Mouse (Mus musculus): Measurements from ENCODE around the gene Dbnl. TPM values are rescaled to one million over a fixed set of nuclear protein-coding genes. Genes with fewer than 3 reads are reported as not detected.
"Not testable (repeated sequence)": the region's sequence is repeated elsewhere in the genome, so short reads cannot be mapped to it uniquely, and the experiment has no call there.

Dbnl gene
- total RNA-seq, 2 experiments from 2014 or later, result 67.3 to 73.6 TPM

DNA sequence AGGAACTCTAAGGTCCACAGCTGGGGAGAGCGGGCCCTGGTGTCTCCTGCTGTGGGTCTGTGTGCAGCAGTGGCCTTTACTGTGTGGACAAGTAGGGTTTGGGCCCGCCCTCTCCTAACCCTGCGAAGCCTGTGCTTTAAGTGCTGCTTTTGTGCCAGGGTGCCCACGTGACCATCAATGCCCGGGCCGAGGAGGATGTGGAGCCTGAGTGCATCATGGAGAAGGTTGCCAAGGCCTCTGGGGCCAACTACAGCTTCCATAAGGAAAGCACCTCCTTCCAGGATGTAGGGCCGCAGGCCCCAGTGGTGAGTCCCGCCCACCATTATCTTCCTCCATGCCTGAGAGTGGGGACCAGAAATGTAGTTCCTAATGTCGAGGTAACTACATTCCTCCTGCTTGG is 7.0 kb downstream of the Dbnl start:
- no peak for DNase-seq

DNA sequence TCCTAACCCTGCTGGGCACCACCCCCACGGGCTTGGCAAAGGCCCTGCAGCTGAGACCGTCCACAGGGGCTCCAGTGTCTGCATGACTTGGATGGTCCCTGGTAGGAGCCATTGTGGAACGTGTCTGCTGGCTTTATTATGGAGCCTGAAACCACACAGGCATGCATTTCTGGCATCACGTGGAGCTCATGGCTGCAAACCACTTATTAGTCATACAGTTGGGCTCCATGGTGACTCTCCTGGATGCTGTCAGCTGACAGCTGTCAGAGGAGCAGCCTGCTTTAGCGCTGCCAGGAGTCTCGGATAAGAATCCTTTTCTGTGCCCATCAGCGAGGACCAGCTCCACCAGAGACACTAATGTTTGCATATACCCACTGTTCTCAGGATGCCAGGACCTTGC is 7.4 kb downstream of the Dbnl start:
- DNase-seq, result no peak

DNA sequence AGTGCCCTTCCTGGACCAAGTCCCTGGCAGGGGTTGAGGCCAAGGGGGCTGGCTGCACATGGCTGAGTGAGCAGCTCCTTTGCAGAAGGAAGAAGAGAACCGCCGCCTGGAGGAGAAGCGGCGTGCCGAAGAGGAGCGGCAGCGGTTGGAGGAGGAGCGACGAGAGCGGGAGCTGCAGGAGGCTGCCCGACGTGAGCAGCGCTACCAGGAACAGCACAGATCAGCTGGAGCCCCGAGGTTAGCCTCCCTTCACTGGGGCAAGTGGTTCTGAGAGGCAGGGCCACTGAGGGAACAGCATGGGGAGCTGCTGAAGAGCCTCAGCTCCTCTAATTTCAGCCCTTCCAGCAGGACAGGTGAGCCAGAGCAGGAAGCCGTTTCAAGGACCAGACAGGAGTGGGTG is 8.7 kb downstream of the Dbnl start:
- no peak for DNase-seq

DNA sequence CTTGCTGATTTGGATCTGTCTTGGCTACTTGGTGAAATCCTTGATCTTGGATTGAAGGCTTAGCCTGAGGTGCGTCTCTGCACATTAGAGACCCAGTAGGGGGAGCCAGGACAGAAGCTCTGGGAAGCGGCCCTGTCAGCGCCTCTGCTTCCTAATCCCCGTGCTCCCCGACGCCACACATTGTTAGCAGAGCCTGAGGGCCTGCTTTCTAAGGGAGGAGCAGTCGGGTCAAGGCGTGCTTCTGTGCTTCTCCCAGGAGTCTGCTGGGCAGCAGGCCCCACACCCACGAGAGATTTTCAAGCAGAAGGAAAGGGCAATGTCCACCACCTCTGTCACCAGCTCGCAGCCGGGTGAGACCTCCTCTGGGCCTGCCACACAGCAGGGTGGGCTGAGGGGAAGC is 9.1 kb downstream of the Dbnl start:
- DNase-seq, result no peak

DNA sequence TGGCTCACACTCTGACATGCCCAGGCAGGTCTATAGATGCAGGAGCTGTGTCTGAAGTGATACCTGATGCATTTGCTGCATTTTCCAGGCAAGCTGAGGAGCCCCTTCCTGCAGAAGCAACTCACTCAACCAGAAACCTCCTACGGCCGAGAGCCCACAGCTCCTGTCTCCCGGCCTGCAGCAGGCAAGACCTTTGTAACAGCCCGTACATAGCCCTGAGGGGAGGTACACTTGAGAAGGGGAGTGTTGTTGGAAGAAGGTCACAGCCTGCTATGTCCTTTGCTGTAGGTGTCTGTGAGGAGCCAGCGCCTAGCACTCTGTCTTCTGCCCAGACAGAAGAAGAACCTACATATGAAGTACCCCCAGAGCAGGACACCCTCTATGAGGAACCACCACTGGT is 9.6 kb downstream of the Dbnl start:
- DNase-seq, result no peak

DNA sequence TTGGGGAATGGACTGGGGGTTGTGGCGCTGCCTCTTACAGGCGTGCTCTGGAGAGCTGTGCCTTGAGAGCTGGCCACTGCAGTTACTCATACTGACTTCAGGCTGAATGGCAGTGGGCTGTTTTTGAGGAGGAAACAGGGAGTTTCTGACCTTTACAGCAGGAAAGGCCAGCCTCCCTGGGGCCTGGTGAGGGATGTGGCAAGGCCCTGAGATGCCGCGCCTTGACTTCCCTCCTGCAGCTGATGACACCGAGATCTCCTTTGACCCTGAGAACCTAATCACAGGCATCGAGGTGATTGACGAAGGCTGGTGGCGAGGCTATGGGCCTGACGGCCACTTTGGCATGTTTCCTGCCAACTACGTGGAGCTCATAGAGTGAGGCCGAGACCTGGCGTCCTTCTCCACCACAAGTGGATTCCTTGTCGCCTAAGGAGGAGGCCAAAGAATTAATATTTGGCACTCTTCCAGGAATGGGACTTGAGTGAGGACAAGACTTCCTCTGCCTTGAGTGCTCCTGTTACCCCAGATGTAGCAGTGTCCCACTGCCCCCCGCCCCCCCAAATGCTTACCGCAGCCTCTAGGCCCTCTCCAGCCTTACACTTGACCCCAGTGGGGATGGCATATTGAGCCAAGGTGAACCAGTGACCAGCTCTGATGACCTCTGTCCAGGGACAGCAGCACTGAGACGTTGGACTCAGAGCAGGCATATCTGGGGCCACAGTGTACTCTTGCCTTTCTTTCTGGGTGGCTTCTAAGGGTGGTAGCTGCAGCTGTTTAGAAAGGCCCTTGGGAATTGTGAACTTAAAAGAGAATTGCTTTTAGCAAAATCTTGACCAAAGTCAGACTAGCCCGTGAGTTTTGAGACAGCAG is 11.6 kb downstream of the Dbnl start:
- no peak for DNase-seq

DNA sequence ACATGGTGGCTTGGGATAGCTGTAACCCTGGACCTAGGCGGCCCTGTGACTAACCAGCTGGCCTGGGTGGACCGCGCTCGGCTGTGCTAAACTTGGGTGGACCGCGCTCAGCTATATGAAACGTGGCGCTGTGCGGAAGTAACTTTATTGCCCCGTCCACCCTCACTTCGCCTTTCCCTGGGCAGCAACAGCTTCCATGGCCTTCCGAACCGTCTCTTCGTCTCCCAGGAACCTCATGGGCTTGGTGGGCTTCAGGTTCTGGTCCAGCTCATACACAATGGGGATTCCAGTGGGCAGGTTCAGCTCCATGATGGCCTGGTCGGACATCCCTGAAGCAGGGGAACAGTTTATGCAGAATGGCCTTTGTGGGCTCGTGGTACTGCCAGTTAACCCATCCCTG is 13.2 kb downstream of the Dbnl start:
- no peak for DNase-seq

DNA sequence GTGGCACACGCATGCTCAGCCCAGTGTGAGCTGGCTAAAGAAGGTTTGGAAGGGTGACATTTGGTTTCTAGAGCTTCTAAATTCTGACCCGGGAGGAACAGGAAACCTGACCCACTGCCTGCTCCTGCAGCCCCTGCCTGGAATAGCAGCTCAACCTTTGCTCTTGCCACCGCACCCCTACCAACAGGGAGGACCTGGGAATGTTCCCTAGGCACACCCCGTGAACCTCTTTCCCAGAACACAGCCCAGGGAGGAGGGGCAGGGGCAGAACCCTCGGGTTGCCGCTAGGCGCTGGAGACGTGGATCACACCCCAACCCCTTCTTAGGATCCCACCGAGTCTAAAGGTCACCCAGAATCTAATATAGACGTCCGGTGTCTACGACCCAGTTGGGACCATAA is 13.7 kb downstream of the Dbnl start:
- no peak for DNase-seq

DNA sequence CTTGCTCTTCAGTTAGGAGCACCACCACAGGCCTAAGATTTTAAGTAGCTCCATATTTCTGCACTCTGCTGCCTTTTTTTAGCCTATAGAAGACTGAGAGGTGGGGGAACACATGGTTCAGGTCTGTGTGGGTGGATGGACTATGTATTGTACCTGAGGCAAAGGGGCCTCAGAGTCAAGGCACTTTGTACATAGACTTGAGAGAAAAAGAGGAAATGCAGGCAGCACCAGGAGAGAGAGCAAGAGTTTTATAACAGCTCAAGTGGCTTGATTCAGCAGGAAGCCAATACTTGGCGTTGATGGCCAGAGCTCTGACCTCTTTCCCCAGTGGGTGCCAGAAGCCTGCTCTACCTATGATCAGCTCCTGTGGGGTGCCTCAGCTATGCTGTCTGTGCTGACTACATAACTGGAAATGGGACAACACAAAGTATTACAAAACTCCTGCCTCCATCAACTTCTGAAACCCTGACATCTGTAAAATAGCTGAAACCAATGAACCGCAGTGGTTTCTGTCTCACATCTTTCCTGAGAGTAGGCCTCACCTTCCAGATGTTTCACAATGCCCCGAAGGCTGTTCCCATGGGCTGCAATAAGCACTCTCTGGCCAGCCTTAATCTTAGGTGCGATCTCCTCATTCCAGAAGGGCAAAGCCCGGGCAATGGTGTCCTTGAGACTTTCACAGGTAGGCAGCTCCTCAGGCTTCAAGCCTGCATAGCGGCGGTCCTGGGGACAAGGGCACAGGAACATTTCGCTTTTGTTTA is 14.3 kb downstream of the Dbnl start:
- no peak for DNase-seq

DNA sequence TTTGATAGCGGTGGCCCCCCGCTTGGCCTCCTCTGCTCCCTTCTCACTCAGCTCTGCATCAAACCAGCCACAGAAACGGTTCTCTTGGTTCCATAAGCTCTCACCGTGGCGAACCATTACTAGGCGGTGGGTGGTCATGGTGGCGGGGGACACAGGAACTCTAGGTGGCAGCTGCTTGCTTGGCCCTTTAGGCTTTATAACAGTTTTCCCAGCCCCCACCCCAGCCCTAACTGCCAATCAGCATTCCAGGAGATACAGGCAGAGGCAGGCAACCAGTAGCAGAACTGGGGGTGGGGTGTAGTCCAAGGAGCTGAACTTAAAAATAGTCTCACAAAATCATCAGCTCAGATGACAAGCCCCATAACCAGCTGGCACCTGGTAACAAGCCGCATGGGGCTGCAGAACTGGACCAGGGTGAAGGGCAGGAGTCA is 15.3 kb downstream of the Dbnl start, which contains the start of gene Pgam2:
TSS of gene Pgam2 (minus strand) at position 183 of the 431 bp plus-strand sequence.
- DNase-seq, result no peak

DNA sequence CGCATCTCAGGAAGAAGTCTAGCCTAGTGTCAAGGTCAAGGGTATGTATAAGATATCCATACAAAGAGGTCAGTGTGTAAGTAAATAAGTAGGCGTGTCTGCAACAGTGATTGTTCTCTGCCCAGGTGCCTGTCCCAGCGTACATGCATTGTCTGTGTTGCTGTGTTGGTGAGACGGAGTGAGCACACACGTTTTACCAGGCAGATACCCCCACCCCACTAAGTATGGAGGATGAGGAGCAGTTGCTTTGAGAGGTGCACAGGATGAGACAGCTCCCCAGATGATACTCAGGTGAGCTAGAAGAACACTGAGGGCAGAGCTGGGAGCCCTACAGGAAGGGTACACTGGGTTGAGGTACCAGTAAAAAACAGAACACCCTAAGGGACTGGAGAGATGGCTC is 15.9 kb downstream of the Dbnl start:
- DNase-seq, result no peak

DNA sequence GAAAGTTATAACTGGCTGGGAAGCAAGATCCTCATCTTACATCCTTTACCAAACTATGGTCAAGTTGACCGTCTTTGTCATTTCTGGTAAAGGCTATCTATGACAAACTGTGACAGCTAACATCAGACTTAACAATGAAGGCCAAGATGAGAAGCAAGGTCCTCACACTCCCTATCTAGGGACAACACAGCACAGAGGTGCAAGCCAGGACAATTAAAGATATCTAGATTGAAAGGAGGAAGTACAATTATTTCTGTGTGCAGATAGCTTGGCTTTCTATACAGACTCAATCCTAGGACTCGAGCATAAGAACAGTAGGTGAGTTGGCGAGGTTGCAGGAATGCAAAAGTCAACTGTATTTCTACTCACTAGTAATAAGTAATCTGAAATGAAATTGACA is 17.4 kb downstream of the Dbnl start:
- no peak for DNase-seq

DNA sequence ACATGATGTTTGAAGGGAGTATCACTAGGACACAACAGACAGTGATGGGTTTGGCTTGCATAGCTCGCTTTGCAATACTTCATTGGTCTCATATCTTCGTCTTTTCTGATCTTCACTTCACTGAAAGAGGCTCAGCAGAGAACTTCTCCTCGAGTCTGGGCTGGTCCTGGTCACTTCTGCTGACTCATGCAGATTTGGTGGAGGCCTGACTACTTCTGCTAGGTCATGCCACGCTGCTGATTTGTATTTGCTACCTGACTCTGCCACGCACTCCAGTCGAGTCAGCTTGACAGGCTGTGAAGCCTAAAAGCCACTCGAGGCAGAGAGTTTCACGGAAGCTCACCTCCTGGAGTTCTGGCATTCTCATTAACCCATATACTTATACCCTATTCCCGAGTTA is 19.7 kb downstream of the Dbnl start:
- no peak for DNase-seq

DNA sequence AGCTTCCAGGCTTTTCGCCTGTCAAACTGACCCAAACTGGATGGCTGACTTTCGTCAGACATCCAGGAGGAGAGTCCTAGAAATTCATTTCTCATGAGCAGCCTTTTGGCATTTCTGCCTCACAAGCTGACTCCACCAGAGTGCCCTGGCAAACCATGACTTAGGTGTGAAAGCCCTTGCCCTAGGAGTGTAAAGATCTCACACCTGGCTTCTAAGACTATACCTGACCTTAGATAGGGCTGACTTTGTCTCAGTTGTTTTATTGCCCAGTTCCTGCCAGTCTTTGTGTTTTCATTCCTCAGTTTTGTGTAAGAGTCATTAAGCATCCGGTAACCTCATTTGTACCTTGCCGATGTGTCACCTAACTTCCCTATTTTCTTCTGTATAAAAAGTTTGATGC is 21.2 kb downstream of the Dbnl start:
- not testable (repeated sequence) for DNase-seq

DNA sequence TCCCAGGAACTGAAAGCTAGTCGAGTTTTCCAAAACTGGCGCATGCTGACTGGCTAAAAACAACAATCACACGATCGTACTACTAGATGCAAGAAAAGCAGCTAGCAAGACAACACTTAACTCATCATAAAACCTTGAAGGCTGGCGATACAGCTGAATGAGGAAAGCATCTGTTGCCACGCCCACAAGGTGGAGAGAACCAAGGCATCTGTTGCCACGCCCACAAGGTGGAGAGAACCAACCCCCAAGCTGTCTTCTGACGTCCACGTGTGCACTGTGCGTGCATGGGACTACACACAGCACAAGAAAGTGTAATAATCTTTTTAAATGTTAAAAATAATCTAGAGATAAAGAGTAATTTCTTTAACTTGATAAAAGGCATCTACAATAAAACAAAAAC is 25.1 kb downstream of the Dbnl start:
- DNase-seq, result no peak

DNA sequence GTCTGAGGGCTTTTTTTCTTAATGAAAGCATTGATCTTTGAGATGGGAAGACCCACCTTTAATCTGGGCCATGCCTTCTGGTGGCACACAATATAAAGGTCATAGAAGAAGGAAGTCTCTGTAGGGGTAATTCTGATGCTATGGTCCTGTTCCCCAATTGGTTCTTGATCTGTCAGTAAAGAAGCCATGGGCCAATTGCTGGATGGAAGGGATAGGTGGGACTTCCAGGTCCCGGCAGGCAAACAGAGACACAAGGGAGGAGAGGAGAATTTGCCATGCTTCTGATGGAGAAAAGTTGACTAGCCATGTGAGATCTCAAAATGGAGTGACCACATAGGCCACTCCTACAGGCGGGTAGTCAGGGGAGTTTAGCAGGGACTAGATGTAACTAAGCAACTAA is 30.9 kb downstream of the Dbnl start:
- no peak for DNase-seq

DNA sequence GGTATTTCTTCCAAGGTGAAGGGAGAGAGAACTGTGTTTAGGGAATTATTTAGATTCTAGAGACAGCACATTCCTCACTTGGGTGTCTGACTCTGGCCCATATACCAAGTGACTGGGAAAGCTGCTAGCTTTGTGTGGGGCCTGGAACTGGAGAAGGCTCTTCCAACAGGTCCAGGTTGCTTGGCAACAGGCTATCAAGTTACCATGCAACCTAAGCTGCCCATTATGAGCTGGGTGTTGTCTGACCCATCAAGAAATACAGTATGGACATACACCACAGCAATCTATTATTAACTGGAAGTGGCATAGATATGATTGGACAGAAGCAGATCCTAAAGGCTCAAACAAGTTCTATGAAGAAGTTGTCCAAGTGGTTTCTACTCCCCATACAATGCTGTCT is 37.1 kb downstream of the Dbnl start:
- no peak for DNase-seq

DNA sequence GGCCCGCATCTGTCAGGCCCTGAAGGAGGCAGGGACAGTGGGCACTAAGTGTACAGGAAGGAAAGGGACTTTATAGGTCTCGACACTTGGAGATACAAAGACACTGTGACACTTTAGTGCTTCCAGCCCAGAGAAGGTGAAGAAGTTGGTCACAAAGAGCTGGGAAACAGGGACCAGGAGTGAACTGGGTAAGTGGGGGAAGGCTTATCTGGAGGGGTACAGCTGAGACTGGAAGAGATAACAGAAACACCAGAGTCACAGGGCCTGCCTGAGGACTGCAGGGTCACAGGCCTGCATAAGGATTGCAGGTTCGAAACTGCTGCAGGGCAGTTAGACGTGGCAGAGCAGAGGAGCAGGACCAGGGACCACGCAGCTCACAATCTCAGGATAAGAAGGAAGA is 39.6 kb downstream of the Dbnl start:
- no peak for DNase-seq

DNA sequence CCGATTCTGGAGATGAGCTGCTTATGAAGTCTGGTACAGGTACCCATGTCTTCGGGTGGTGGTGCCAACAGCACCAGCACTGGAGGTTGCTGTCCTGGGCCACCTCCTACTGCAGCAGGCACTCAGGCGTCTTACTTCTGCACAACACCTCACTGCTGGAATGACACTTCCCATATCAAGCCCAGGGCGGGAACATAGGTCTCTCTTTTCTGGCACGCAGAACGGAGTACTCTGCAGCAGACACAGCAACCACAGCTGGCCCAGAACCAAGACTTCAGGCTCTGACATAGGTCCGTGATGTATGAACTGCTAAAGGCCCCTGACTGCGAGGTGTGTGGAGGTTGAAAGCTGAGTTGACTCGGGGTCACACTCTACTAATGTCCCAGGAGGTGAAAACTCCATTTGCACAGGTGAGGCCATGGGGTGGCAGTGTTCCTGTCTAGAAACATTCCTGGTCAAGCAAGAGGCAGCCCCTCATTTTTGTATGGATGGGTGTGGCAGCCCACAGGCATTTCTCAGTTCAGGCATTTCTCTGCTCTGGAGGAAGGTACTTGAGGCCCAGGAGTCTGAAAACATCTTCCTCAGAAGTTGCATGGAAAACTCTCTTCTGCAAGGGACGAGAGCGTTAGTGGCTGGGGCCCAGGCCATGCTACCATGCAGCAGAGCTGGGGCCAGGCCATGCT is 40.4 kb downstream of the Dbnl start:
- DNase-seq, result no peak

DNA sequence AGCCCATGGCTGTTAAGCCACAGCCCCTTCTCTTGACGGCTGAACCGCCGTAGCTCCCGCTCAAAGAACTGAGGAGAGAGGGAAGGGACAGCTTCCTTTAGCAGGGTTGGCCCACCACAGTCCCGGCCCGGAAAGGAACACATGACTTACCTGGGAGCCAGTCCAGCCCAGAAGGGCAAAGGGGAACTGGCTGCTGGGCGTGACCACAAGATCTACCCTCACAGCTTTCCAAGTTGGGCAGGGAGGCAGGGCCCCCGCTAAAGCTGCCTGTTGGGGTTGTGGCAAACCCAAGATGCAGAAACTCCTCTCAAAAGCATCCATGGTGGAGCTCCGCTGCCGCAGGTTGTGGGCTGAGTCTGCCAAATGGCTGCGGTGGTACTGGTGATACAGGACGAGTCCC is 41.0 kb downstream of the Dbnl start:
- DNase-seq, result no peak

DNA sequence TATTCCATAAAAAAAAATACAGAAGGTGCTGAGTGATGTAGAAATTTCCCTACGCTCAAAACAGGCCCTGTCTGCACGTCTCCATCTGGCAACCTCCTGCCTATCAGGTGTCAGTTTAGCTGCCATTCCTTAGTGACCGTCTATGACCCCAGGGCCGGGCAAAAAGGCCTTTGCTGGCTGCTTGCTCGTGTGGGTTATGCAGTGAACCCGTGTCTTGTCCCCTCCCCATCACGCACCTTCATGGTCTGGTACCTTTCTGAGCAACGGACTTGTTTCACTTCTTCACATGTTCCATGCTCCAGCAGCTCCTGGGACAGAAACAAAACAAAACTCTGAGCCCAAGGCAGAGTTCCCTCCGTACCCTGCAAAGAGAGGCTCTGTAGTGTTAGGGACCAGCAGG is 46.2 kb downstream of the Dbnl start:
- DNase-seq, result no peak

DNA sequence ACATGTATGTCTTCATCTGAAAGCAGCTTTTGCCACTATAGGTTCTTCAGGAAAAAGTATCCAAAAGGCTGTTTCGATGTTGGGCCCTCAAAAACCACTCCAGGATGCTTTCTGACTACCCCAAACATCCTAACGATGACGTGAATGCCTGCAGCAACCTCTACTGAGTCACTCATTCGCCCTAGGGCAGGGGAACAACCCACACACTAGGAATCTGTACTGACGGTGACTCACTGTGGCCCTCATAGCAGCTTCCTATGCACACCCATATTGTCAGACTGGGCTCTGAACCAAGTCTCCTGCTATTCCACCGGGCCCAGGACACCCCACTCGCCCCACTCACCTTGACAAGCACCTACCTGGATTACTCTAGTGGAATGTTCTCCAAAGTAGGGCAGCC is 46.8 kb downstream of the Dbnl start:
- no peak for DNase-seq

DNA sequence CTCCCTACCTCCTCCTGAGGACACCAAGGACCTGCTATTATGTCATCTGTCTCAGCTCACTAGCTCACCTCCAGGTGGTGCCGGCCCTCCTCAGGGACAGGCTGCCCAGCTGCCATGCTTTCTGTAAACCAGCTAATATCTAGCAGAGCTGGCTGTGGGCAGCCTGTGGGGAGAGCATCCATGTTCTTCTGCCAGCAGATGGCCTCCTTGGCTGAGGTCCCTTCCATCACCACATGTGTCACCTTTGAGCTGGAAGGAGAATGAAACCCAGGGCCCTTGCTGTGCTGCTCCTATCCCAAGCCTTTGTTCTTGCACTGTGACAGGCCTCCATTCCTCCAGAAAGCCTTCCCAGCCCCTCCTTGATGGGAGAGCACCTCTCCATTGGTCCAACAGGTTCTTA is 47.8 kb downstream of the Dbnl start:
- DNase-seq, result peak in 1 of 2 experiments; percentile 40

Measured in adrenal gland, postnatal 36 days (tissue).